Mouse (Mus musculus) neural tube, embryonic 11.5 days (tissue): ENCODE data around the gene Abcc2. TPM values are rescaled to one million over a fixed set of nuclear protein-coding genes. Genes with fewer than 3 reads are reported as not detected.

ENCODE experiments used
- ATAC-seq: fragments of 200-750 bp; cut with Nextera tagmentation; 2 replicates; pipeline ENCODE4 v1.8.0; 2017; ENCODE audit warnings: moderate number of reproducible peaks, mild to moderate bottlenecking, moderate TSS enrichment, moderate library complexity; ENCODE audit not compliant: insufficient read depth, low FRiP score, low TSS enrichment
- DNase-seq: peaks from one replicate; pipeline ENCODE4 v3.0.0-alpha.2; 2015; ENCODE audit warnings: low spot score
- H3K27ac ChIP-seq: fragments of 300-500 bp; sonication (generic); 2 replicates; pipeline ENCODE4 v1.5.1; 2014; ENCODE audit warnings: low read depth, mild to moderate bottlenecking, low read length
- H3K27me3 ChIP-seq: fragments of 300-500 bp; sonication (generic); 2 replicates; pipeline ENCODE4 v1.6.1; 2014; ENCODE audit warnings: mild to moderate bottlenecking, low read length, mixed read lengths; ENCODE audit not compliant: control insufficient read depth, insufficient read depth
- H3K36me3 ChIP-seq: fragments of 300-500 bp; sonication (generic); 2 replicates; pipeline ENCODE4 v1.6.1; 2014; ENCODE audit warnings: mild to moderate bottlenecking, low read length, moderate library complexity, mixed read lengths; ENCODE audit not compliant: control insufficient read depth, insufficient read depth
- H3K4me1 ChIP-seq: fragments of 300-500 bp; sonication (generic); 2 replicates; pipeline ENCODE4 v1.6.1; 2014; ENCODE audit warnings: low read length, mixed read lengths; ENCODE audit not compliant: control insufficient read depth, insufficient read depth
- H3K4me2 ChIP-seq: fragments of 300-500 bp; sonication (generic); 2 replicates; pipeline ENCODE4 v1.6.1; 2014; ENCODE audit warnings: low read depth, mild to moderate bottlenecking, moderate library complexity
- H3K4me3 ChIP-seq: fragments of 300-500 bp; sonication (generic); 2 replicates; pipeline ENCODE4 v1.5.1; 2014; ENCODE audit warnings: low read depth, low read length
- H3K9ac ChIP-seq: fragments of 300-500 bp; sonication (generic); 2 replicates; pipeline ENCODE4 v1.6.1; 2014; ENCODE audit warnings: mild to moderate bottlenecking, low read length
- H3K9me3 ChIP-seq: fragments of 300-500 bp; sonication (generic); 2 replicates; pipeline ENCODE4 v1.6.1; 2016; ENCODE audit warnings: low read length; ENCODE audit not compliant: control insufficient read depth
- WGBS: fragments of 180-500 bp; shearing (Covaris S2); extraction: QIAGEN DNeasy Blood & Tissue Kit; methylation state at CpG from one replicate; pipeline ENCODE4 v1.1.7; 2014; 5-methylcytosine and 5-hydroxymethylcytosine counted together
- polyA plus RNA-seq: library from polyadenylated mRNA; unstranded; fragments of >200 nt; fragmentation: Nextera tagmentation; extraction: Ambion mirVana; gene quantifications from 2 replicates; pipeline ENCODE4 v1.2.1, GENCODE M21; 2014

Gene Abcc2
- polyA plus RNA-seq, 1 experiment from 2014 or later: 0.16 TPM

DNA sequence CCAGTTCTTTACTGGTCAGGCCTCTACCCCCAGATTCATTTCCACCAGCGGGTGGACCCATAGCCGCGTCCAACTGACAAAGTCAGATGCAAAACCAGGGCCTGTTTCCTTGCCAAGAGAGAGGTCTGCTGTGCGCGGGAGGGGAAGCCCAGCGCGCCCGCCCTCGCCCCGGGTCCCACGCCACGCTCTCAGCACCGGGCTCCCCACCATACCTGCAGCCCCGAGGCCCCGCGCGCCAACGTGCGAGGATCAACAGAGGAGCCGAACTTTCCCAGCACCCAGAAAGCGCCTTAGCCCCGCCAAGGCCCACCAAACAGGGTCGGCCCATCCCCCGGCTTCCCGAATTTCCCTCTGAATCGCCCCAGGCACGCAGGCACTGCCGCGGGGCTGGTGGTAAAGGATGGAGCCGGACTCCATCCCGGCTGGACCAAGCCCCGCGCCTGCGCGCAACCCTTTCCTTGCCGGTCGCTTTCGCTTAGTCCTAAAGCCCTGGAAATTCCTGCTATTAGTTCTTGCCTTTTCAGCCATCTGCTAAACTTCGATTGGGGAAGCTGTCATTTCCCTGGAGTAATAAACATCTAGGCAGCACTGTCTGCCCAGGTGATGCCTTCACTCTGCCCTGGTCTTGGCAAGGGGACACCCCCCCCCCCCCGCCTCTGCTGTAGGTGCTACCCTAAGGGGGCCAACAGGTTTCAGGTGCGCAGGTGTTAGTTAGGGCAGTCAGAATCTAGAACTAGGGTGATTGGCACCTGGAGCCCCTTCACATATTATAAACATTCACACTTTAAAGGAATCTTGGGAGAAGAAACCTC is 97.6 kb downstream of the Abcc2 start:
- Histone ChIP-seq H3K27ac (peak overlapping the region; percentile 91), H3K4me1 (peaks cover 14% of the 10 kb centered on the region), H3K9ac (peak overlapping the region; percentile 86), H3K4me3 (peak overlapping the region; percentile 66), H3K4me2 (peak overlapping the region; percentile 71), H3K27me3 (no peaks in the 10 kb centered on the region), H3K36me3 (no peaks in the 10 kb centered on the region), H3K9me3 (no peaks in the 10 kb centered on the region)
- DNase-seq (peak; percentile 92), ATAC-seq (peak; percentile 84)
- WGBS: under 1% methylated on average over 41 of the region's 41 CpGs

DNA sequence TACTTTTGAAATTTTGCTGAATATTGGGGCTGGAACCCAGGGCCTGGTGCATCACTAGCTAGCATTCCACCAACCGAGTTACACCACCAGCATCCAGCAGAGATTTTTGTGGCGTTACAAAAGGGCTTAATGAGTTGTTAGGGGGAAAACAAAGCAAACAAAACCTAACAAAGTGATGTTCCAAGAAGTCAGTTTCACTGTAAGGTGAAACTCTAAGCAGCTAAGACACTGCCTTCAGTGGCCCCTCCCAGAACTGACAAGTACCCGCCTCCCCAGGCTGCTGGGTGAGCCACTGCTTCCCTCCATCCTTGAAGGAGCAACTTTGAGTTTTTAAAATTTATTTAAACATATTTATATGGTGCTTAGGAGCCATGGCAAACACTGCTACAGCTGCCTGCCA is 98.4 kb downstream of the Abcc2 start:
- DNase-seq (no peak), ATAC-seq (no peak)
- Histone ChIP-seq H3K9me3 (no peaks in the 10 kb centered on the region), H3K4me2 (no peak overlapping the region), H3K36me3 (no peaks in the 10 kb centered on the region), H3K4me1 (peaks cover 14% of the 10 kb centered on the region), H3K4me3 (no peak overlapping the region), H3K9ac (no peak overlapping the region), H3K27ac (no peak overlapping the region), H3K27me3 (no peaks in the 10 kb centered on the region)
- 19% methylated on average over 3 of the region's 3 CpGs for WGBS

DNA sequence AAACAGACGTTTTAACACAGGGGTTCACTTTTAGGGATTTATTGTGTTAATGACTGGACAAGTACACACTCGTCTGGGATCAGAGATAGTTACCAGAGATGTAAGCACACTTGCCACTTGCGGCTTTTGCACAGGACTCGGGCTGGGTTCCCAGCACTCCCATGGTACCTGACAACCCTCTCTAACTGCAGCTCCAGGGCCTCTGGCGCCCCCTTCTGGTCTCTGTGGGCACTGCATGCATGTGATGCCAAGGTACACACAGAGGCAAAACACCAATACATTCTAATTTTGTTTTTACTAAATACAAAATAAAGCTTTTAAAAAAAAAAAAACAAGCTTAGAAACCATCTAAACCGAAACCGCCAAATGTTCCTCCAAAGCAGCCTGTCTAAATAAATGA is 99.6 kb downstream of the Abcc2 start:
- Histone ChIP-seq H3K27me3 (no peaks in the 10 kb centered on the region), H3K27ac (no peak overlapping the region), H3K9ac (no peak overlapping the region), H3K9me3 (no peaks in the 10 kb centered on the region), H3K4me2 (no peak overlapping the region), H3K4me3 (no peak overlapping the region), H3K36me3 (no peaks in the 10 kb centered on the region), H3K4me1 (peaks cover 14% of the 10 kb centered on the region)
- DNase-seq (no peak), ATAC-seq (no peak)
- 84% methylated on average over 7 of the region's 7 CpGs for WGBS

DNA sequence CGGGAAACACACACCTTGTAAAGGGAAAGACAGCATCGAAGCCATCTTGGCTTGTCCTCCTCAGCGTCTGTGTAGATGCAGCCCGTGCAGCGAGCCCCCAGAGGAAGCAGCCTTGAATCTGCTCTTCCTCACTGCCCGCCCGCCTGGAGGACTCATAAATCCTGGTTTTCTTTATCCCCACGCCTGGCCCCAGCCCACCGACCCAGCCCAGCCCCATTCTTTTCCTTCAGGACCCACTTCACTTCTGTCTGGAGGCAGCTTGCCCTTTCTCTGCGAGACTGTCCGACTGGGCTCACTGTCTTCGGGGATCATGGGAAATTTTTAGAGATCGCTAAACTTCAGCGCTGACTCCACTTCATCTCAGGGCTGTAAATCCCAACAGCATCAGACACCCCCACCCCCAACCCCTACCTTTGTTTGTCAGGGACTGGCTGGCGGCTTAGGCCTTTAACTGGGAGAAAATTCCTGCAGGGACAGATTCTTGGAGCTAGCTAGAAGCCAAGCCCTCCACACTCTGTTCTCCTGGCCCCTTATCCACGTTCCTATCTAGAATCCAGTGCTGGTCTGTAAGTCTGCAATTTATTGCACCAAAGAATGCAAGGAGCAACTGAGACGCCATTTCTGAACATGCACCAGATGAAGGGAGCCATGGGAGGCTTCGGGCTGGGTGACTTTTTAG is 101.0 kb downstream of the Abcc2 start:
- no peaks in the 10 kb centered on the region for H3K9me3 ChIP-seq
- H3K36me3 ChIP-seq: no peaks in the 10 kb centered on the region
- peaks cover 11% of the 10 kb centered on the region for H3K4me1 ChIP-seq
- H3K9ac ChIP-seq: peak overlapping the region; percentile 52
- WGBS: 13% methylated on average over 18 of the region's 18 CpGs
- peak; percentile 68 for DNase-seq
- ATAC-seq: peak; percentile 74
- H3K27ac ChIP-seq: peak overlapping the region; percentile 82
- no peaks in the 10 kb centered on the region for H3K27me3 ChIP-seq
- H3K4me3 ChIP-seq: no peak overlapping the region
- H3K4me2 ChIP-seq: peak overlapping the region; percentile 29

DNA sequence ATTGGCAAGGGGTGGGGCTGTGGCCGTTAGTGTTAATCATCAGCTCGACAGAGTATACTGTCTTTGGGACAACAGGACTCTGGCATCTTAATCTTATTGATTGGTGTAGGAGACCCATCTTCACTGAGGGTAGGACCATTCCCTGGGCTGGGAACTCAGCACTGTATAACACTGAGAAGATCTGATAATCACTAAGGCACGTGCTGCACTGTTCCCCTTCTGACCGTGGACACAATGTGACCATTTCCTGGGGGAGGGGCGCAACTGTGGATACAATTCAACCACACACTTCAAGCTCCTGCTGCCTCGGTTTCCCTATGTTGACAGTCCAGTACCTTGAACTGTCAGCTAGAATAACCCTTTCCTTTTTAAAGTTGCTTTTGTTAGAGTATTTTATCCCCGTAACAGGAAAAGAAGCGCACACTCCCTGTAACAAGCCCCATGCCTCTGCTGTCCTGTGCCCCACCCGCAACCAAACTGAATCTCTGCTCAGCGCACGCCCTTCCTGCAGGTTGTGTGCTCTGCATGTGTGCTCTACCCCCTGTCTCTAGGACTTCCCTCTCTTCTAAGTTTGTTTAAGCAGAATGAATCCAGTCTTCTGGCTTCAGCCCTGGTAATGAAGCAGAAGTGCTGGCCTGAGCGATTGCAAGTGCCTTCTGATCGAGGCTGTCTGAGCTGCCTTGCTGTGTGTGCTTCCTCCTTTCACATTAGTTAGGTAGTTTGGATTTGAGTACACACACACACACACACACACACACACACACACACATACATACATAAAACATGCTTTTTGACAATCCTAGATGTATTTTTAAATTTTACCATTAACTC is 102.9 kb downstream of the Abcc2 start:
- WGBS: 64% methylated on average over 13 of the region's 13 CpGs
- no peak overlapping the region for H3K4me3 ChIP-seq

DNA sequence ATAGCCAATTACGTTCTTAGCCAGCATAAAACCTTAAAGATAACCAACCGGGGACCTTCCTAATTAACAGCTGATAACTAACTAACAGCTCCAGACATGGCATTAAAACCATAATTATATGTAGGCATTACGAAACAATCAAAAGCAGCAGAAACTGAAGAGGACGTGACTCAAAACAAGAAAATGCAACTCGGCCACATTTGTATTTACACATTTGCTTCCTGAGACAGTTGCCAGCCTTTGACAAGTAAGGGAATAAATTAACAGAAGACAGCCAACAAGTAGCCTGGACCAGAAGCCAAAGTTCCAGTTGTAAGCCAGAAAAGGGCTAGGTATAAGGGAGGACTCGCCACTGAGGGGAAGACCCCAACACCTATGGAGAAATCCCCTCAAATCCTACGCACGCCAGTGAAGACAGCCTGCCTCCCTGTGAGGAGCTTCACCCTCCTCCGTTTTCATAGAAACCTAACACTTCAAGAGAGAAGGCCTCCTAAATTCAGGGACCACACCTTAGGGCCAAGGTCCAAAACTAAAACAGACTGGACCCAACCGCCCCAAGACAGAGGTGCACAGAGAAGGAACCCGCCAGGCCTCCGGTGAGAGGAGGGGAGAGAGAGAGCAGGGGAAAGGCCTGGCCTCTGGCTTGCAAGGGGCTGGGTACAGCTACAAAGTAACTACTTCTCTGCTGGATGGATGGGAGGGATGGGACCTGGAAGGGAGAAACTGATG is 104.5 kb downstream of the Abcc2 start:
- DNase-seq: no peak
- Histone ChIP-seq H3K9me3 (no peaks in the 10 kb centered on the region), H3K4me3 (no peak overlapping the region), H3K4me2 (no peak overlapping the region), H3K27ac (no peak overlapping the region), H3K4me1 (peaks cover 5% of the 10 kb centered on the region; the same call in 1 of the 2 replicates), H3K9ac (no peak overlapping the region), H3K36me3 (no peaks in the 10 kb centered on the region), H3K27me3 (no peaks in the 10 kb centered on the region)
- ATAC-seq: no peak
- 89% methylated on average over 12 of the region's 12 CpGs for WGBS

More for the DNA sequence above, 102.9 kb downstream of the Abcc2 start:
- no peak overlapping the region for H3K9ac ChIP-seq
- H3K4me2 ChIP-seq: no peak overlapping the region
- ATAC-seq: no peak
- peaks cover 5% of the 10 kb centered on the region; the same call in 1 of the 2 replicates for H3K4me1 ChIP-seq
- H3K27me3 ChIP-seq: no peaks in the 10 kb centered on the region
- no peaks in the 10 kb centered on the region for H3K36me3 ChIP-seq
- no peaks in the 10 kb centered on the region for H3K9me3 ChIP-seq
- H3K27ac ChIP-seq: no peak overlapping the region
- DNase-seq: no peak

DNA sequence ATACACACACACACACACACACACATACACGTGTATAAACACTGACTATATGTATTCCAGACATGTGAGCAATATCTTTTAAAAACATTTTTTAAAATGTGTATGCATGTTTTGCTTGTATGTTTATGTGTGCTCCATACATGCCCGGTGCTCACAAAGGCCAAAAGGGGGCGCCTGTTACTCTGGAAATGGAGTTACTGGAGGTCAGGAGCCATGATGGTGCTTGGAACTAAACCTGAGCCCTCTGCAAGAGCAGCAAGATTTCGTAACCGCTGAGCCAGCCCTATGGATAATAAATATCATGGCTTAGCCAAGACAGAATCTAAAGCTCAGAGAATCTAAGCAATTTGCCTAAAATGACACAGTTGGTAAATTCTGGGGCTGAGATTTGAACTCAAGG is 105.2 kb downstream of the Abcc2 start:
- no peak overlapping the region for H3K4me3 ChIP-seq
- H3K9me3 ChIP-seq: no peaks in the 10 kb centered on the region
- no peaks in the 10 kb centered on the region for H3K27me3 ChIP-seq
- DNase-seq (no peak), ATAC-seq (no peak)
- WGBS: 88% methylated on average over 5 of the region's 5 CpGs
- no peak overlapping the region for H3K9ac ChIP-seq
- H3K36me3 ChIP-seq: no peaks in the 10 kb centered on the region
- H3K27ac ChIP-seq: no peak overlapping the region
- peaks cover 5% of the 10 kb centered on the region; the same call in 1 of the 2 replicates for H3K4me1 ChIP-seq
- H3K4me2 ChIP-seq: no peak overlapping the region

DNA sequence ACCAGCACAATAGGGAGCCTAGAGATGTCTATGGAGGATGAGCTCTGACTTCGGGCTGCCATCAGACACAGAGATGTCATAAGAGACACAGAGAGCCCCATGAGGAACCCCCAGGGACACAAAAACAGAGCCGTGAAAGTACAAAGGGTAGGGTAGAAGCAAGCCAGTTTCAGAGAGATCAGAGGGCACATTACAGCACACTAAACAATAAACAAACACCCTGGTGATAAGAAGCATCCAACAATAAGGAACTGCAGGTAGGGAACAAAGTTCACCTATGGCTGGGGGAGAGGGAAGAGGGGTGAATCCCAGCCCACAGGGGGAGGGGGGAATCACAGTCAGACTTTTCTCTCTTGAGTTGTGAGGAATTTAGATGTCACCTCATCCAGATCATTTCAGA is 105.7 kb downstream of the Abcc2 start:
- Histone ChIP-seq H3K9ac (no peak overlapping the region), H3K36me3 (no peaks in the 10 kb centered on the region), H3K4me3 (no peak overlapping the region), H3K27ac (no peak overlapping the region), H3K27me3 (no peaks in the 10 kb centered on the region), H3K4me1 (peaks cover 5% of the 10 kb centered on the region; the same call in 1 of the 2 replicates), H3K9me3 (no peaks in the 10 kb centered on the region), H3K4me2 (no peak overlapping the region)
- 76% methylated on average over 2 of the region's 2 CpGs for WGBS
- ATAC-seq (no peak), DNase-seq (no peak)
